8 mouse cellular contexts compared by ENCODE assay signal in genomic region chr9:81631581-81632091, GRCm38 (mm10). TPM values are rescaled to one million over a fixed set of nuclear protein-coding genes. Genes with fewer than 3 reads are reported as not detected.
A peak's percentile ranks its signal among the peaks of the same experiment; 100 is the strongest.
DNase-seq lines count a peak whose midpoint lies in the region; ATAC-seq and TF ChIP-seq lines count a peak whose summit lies in the region.

No protein-coding gene starts in this region.

- 5% methylated on average over 27 of the region's 27 CpGs for WGBS in heart, embryonic 13.5 days
- WGBS in stomach, embryonic 14.5 days = 4% methylated on average over 27 of the region's 27 CpGs

- H3K27me3 ChIP-seq in heart, embryonic 13.5 days (replicated peaks) = peaks cover 52% of the 10 kb centered on the region
- 0 out of 2 replicates have a peak, but pooled peaks cover 2% of the 10 kb centered on the region for H3K27me3 ChIP-seq in stomach, embryonic 14.5 days (ENCODE audit: control insufficient read depth, insufficient read depth, low read length)

- DNase-seq in layer of hippocampus, adult 11-12 months (ENCODE audit: low spot score) = peak; percentile 28
- DNase-seq in layer of hippocampus, adult 9-10 months (ENCODE audit: low spot score) = no peak
- peak; percentile 15 to 17 for DNase-seq in layer of hippocampus, adult 8-10 months (ENCODE audit: low spot score in 2 of 2)
- DNase-seq in spleen, adult 12 weeks (ENCODE audit: low spot score) = no peak

- no peaks in the 10 kb centered on the region for H3K36me3 ChIP-seq in heart, embryonic 13.5 days
- H3K36me3 ChIP-seq in stomach, embryonic 14.5 days (ENCODE audit: control insufficient read depth, insufficient read depth, low read length) = no peaks in the 10 kb centered on the region

- TF ChIP-seq CTCF in cortical plate, adult 2 months (IDR thresholded peaks at IDR 0.05; ENCODE audit: extremely low read depth, insufficient read depth, low read length) = peak; percentile 9; the same call in 1 of the 2 replicates

- peak overlapping the region; percentile 100 for H3K4me2 ChIP-seq in heart, embryonic 13.5 days
- H3K4me2 ChIP-seq in stomach, embryonic 14.5 days (replicated peaks; ENCODE audit: low read depth, low read length) = peak overlapping the region; percentile 70

- no peak for ATAC-seq in heart, embryonic 13.5 days (ENCODE audit: extremely low read depth, insufficient number of reproducible peaks, low FRiP score, low TSS enrichment)
- ATAC-seq in megakaryocyte, adult 5-6 weeks (ENCODE audit: poor library complexity, severe bottlenecking) = peak; percentile 25
- ATAC-seq in stomach, embryonic 14.5 days (ENCODE audit: insufficient number of reproducible peaks, insufficient read depth, low FRiP score, low read depth) = 0 out of 2 replicates have a peak, but pooled peaks have one; percentile 12

- 0 out of 2 replicates have a peak, but pooled peaks cover 1% of the 10 kb centered on the region for H3K4me1 ChIP-seq in cortical plate, adult 2 months (ENCODE audit: control insufficient read depth, insufficient read depth, low read length)
- H3K4me1 ChIP-seq in heart, embryonic 13.5 days = peaks cover 21% of the 10 kb centered on the region
- no peaks in the 10 kb centered on the region for H3K4me1 ChIP-seq in stomach, embryonic 14.5 days (ENCODE audit: control insufficient read depth, insufficient read depth, low read length)

- H3K9ac ChIP-seq in heart, embryonic 13.5 days = peak overlapping the region; percentile 83
- H3K9ac ChIP-seq in stomach, embryonic 14.5 days (replicated peaks; ENCODE audit: low read depth, low read length) = no peak overlapping the region

- peak overlapping the region; percentile 57 for H3K4me3 ChIP-seq in cortical plate, adult 2 months (ENCODE audit: insufficient read depth, low read length)
- peak overlapping the region; percentile 80 for H3K4me3 ChIP-seq in heart, embryonic 13.5 days
- peak overlapping the region; percentile 54 for H3K4me3 ChIP-seq in stomach, embryonic 14.5 days (ENCODE audit: low read depth, low read length)

- no peak overlapping the region for H3K27ac ChIP-seq in cortical plate, adult 2 months (ENCODE audit: insufficient read depth, low read length)
- no peak overlapping the region for H3K27ac ChIP-seq in heart, embryonic 13.5 days (replicated peaks)
- H3K27ac ChIP-seq in stomach, embryonic 14.5 days (ENCODE audit: low read length) = no peak overlapping the region

- H3K9me3 ChIP-seq in heart, embryonic 13.5 days = no peaks in the 10 kb centered on the region
- H3K9me3 ChIP-seq in stomach, embryonic 14.5 days (ENCODE audit: control insufficient read depth, low read depth, low read length) = no peaks in the 10 kb centered on the region

- TF ChIP-seq POLR2A in cortical plate, adult 2 months (IDR thresholded peaks at IDR 0.05; ENCODE audit: extremely low read depth, insufficient read depth, low read length) = no peak

RNA-seq across cellular contexts. Expression of gene Htr1b, which starts 2.0 kb away (rescaled TPM):
- polyA plus RNA-seq in cortical plate, adult 2 months (2012; rRNA removed) = 3.8 and 5.9 TPM in 2 replicates
- 0.73 and 0.84 TPM in 2 replicates for polyA plus RNA-seq in heart, embryonic 13.5 days (2015; fragmentation: Nextera tagmentation; extraction: Ambion mirVana)
- 10 to 100 TPM in 3 of 4 experiments, 1 to 10 TPM in 1; 9.8 to 13.8 (median 12.3) TPM for total RNA-seq in layer of hippocampus, adult 8-10 months (2022)
- total RNA-seq in megakaryocyte, adult 5-6 weeks (2015) = 1.0 and 1.5 TPM in 2 replicates
- 1.4 and 1.7 TPM in 2 replicates for total RNA-seq in megakaryocyte, adult 5-6 weeks (2017)
- polyA plus RNA-seq in stomach, embryonic 14.5 days (2014; fragmentation: Nextera tagmentation; extraction: Ambion mirVana) = 1.5 and 1.8 TPM in 2 replicates

Comparison
In these comparisons a context has a peak if more than half of its experiments do, and no peak if none do; other contexts are left out.
1. DNase-seq: peak in layer of hippocampus, adult 11-12 months (single experiment) and layer of hippocampus, adult 8-10 months (2 of 2); none in layer of hippocampus, adult 9-10 months (single experiment) and spleen, adult 12 weeks (single experiment).
2. Peak in every context shown above with its lines, with median percentiles within 50 percentile points of each other: H3K4me3 ChIP-seq.